9 mouse cellular contexts compared by ENCODE assay signal in the genomic region with DNA sequence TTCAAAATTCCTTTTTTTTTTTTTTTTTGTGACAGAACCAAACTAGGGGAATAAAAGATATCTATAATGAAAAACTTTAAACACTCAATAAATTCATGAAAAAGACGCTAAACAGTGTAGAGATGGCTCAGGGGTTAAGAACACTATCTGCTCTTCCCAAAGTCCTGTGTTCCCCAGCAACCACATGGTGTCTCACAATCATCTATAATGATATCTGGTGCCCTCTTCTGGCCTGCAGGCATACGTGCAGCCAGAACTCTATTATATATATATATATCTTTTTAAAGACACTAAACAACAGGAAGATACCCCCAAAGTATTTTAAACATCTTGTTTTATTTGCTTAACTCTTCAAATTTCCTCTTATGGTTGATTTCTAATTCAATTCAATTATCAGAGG.
A peak's percentile ranks its signal among the peaks of the same experiment; 100 is the strongest.
DNase-seq lines count a peak whose midpoint lies in the region; ATAC-seq and TF ChIP-seq lines count a peak whose summit lies in the region.
"Had no signal": no experiment of that assay in that cellular context is flagged by ENCODE, and none has a peak within 500 bp of the region (broad histone marks: within the 10 kb centered on the region; RNA-seq: fewer than 3 reads in every experiment).

No protein-coding gene starts in this region.

- H3K4me3 ChIP-seq in gastrocnemius, adult 2 months: no peak overlapping the region
- H3K4me3 ChIP-seq in midbrain, embryonic 14.5 days (replicated peaks; ENCODE audit: low read depth, low read length): no peak overlapping the region
- H3K4me3 ChIP-seq in midbrain, embryonic 15.5 days: no peak overlapping the region
- H3K4me3 ChIP-seq: hindbrain, embryonic 15.5 days had no signal

- DNase-seq in gastrocnemius, adult 2 months: no peak
- no peak for DNase-seq in gastrocnemius, postnatal 10 days
- DNase-seq in midbrain, embryonic 14.5 days: peak; percentile 70
- peak; percentile 70 for DNase-seq in embryo, embryonic 11 days
- no peak for DNase-seq in testis, postnatal 10 days (ENCODE audit: low spot score)
- no peak for DNase-seq in layer of hippocampus, adult 9-10 months (ENCODE audit: low spot score)

- no peaks in the 10 kb centered on the region for H3K9me3 ChIP-seq in midbrain, embryonic 14.5 days (ENCODE audit: control insufficient read depth, low read length)
- no peaks in the 10 kb centered on the region for H3K9me3 ChIP-seq in midbrain, embryonic 15.5 days
- H3K9me3 ChIP-seq: hindbrain, embryonic 15.5 days had no signal

- intact Hi-C loops in gastrocnemius, adult 2 months (cut with DNase I): no loop called here

- TF ChIP-seq CTCF in gastrocnemius, adult 2 months (IDR thresholded peaks at IDR 0.05): peak; percentile 58

- H3K9ac ChIP-seq in midbrain, embryonic 14.5 days (replicated peaks; ENCODE audit: low read length): no peak overlapping the region
- H3K9ac ChIP-seq in midbrain, embryonic 15.5 days: no peak overlapping the region
- H3K9ac ChIP-seq: hindbrain, embryonic 15.5 days had no signal

- no peaks in the 10 kb centered on the region for H3K27me3 ChIP-seq in midbrain, embryonic 14.5 days (ENCODE audit: control insufficient read depth, insufficient read depth, low read length)
- H3K27me3 ChIP-seq in midbrain, embryonic 15.5 days (replicated peaks): no peaks in the 10 kb centered on the region
- H3K27me3 ChIP-seq: hindbrain, embryonic 15.5 days had no signal

- no peak overlapping the region for H3K27ac ChIP-seq in gastrocnemius, adult 2 months
- no peak overlapping the region for H3K27ac ChIP-seq in midbrain, embryonic 14.5 days (replicated peaks; ENCODE audit: low read depth, low read length)
- no peak overlapping the region for H3K27ac ChIP-seq in midbrain, embryonic 15.5 days
- H3K27ac ChIP-seq: hindbrain, embryonic 15.5 days had no signal

- H3K36me3 ChIP-seq in midbrain, embryonic 14.5 days (ENCODE audit: control insufficient read depth, insufficient read depth, low read length): no peaks in the 10 kb centered on the region
- no peaks in the 10 kb centered on the region for H3K36me3 ChIP-seq in midbrain, embryonic 15.5 days (replicated peaks)
- H3K36me3 ChIP-seq: hindbrain, embryonic 15.5 days had no signal

- WGBS in midbrain, embryonic 14.5 days: 9% methylated on average over 2 of the region's 2 CpGs
- 5% methylated on average over 2 of the region's 2 CpGs for WGBS in midbrain, embryonic 15.5 days

- no peak overlapping the region for H3K4me2 ChIP-seq in midbrain, embryonic 14.5 days (ENCODE audit: low read length)
- no peak overlapping the region for H3K4me2 ChIP-seq in midbrain, embryonic 15.5 days
- H3K4me2 ChIP-seq: hindbrain, embryonic 15.5 days had no signal

- no peaks in the 10 kb centered on the region for H3K4me1 ChIP-seq in midbrain, embryonic 14.5 days (ENCODE audit: control insufficient read depth, insufficient read depth, low read length)
- H3K4me1 ChIP-seq in midbrain, embryonic 15.5 days: no peaks in the 10 kb centered on the region
- H3K4me1 ChIP-seq: hindbrain, embryonic 15.5 days had no signal

- peak; percentile 53; the same call in 1 of the 2 replicates for ATAC-seq in midbrain, embryonic 14.5 days (ENCODE audit: low FRiP score, low TSS enrichment)
- ATAC-seq in midbrain, embryonic 15.5 days (replicated peaks): no peak
- peak; percentile 71 for ATAC-seq in megakaryocyte, adult 5-6 weeks (ENCODE audit: poor library complexity, severe bottlenecking)

Comparison
In these comparisons a context has a peak if more than half of its experiments do, and no peak if none do; other contexts are left out.
1. DNase-seq: peak in midbrain, embryonic 14.5 days (single experiment) and embryo, embryonic 11 days (single experiment); none in gastrocnemius, adult 2 months (single experiment), gastrocnemius, postnatal 10 days (single experiment), testis, postnatal 10 days (single experiment) and layer of hippocampus, adult 9-10 months (single experiment).